Mouse (Mus musculus): ENCODE data around the gene Anxa2. TPM values are rescaled to one million over a fixed set of nuclear protein-coding genes. Genes with fewer than 3 reads are reported as not detected.

Anxa2 gene
- polyA plus RNA-seq, 1 experiment from 2014 or later: 599 TPM

GRCm38 (mm10) chr9:69470921-69471320 lies 17.5 kb downstream of the Anxa2 start:
- Histone ChIP-seq H3K4me3 (ENCODE audit: low read length) (no peak overlapping the region), H3K27me3 (replicated peaks; ENCODE audit: control insufficient read depth, insufficient read depth, low read length) (no peaks in the 10 kb centered on the region), H3K4me2 (ENCODE audit: low read depth, low read length) (no peak overlapping the region), H3K9ac (ENCODE audit: low read depth, low read length) (peak overlapping the region; percentile 1; the same call in 1 of the 2 replicates), H3K9me3 (ENCODE audit: control insufficient read depth, low read length) (no peaks in the 10 kb centered on the region), H3K4me1 (ENCODE audit: control insufficient read depth, insufficient read depth, low read length) (peaks cover 69% of the 10 kb centered on the region), H3K36me3 (ENCODE audit: control insufficient read depth, insufficient read depth, low read length) (0 out of 2 replicates have a peak, but pooled peaks cover 6% of the 10 kb centered on the region), H3K27ac (ENCODE audit: low read length) (peak overlapping the region; percentile 33)
- 15% methylated on average over 6 of the region's 6 CpGs for WGBS
- ATAC-seq: peak; percentile 9; the same call in 1 of the 2 replicates

- H3K4me2 ChIP-seq (ENCODE audit: low read depth, low read length): no peak overlapping the region
- H3K27me3 ChIP-seq (replicated peaks; ENCODE audit: control insufficient read depth, insufficient read depth, low read length): no peaks in the 10 kb centered on the region
- WGBS: 39% methylated on average over 6 of the region's 6 CpGs
- peak; percentile 39 for ATAC-seq
- peaks cover 57% of the 10 kb centered on the region for H3K4me1 ChIP-seq (ENCODE audit: control insufficient read depth, insufficient read depth, low read length)
- H3K4me3 ChIP-seq (ENCODE audit: low read length): no peak overlapping the region
- 0 out of 2 replicates have a peak, but pooled peaks cover 10% of the 10 kb centered on the region for H3K36me3 ChIP-seq (ENCODE audit: control insufficient read depth, insufficient read depth, low read length)
- H3K27ac ChIP-seq (ENCODE audit: low read length): peak overlapping the region; percentile 69
- H3K9ac ChIP-seq (ENCODE audit: low read depth, low read length): no peak overlapping the region
- H3K9me3 ChIP-seq (ENCODE audit: control insufficient read depth, low read length): no peaks in the 10 kb centered on the region
Observed at GRCm38 (mm10) chr9:69472724-69473123, 19.3 kb downstream of the Anxa2 start.

GRCm38 (mm10) chr9:69475873-69476272 lies 22.5 kb downstream of the Anxa2 start:
- H3K27me3 ChIP-seq (replicated peaks; ENCODE audit: control insufficient read depth, insufficient read depth, low read length): no peaks in the 10 kb centered on the region
- H3K4me1 ChIP-seq (ENCODE audit: control insufficient read depth, insufficient read depth, low read length): peaks cover 28% of the 10 kb centered on the region
- H3K36me3 ChIP-seq (ENCODE audit: control insufficient read depth, insufficient read depth, low read length): 0 out of 2 replicates have a peak, but pooled peaks cover 10% of the 10 kb centered on the region
- ATAC-seq: no peak
- no peak overlapping the region for H3K4me2 ChIP-seq (ENCODE audit: low read depth, low read length)
- no peak overlapping the region for H3K4me3 ChIP-seq (ENCODE audit: low read length)
- WGBS: 79% methylated on average over 6 of the region's 6 CpGs
- H3K9me3 ChIP-seq (ENCODE audit: control insufficient read depth, low read length): no peaks in the 10 kb centered on the region
- no peak overlapping the region for H3K9ac ChIP-seq (ENCODE audit: low read depth, low read length)
- H3K27ac ChIP-seq (ENCODE audit: low read length): no peak overlapping the region

GRCm38 (mm10) chr9:69477195-69477823 lies 23.9 kb downstream of the Anxa2 start:
- no peak overlapping the region for H3K4me2 ChIP-seq (ENCODE audit: low read depth, low read length)
- no peaks in the 10 kb centered on the region for H3K9me3 ChIP-seq (ENCODE audit: control insufficient read depth, low read length)
- no peak overlapping the region; the same call in none of the 2 replicates for H3K27ac ChIP-seq (ENCODE audit: low read length)
- ATAC-seq: 0 out of 2 replicates have a peak, but pooled peaks have one; percentile 24
- H3K27me3 ChIP-seq (replicated peaks; ENCODE audit: control insufficient read depth, insufficient read depth, low read length): no peaks in the 10 kb centered on the region
- H3K4me3 ChIP-seq (ENCODE audit: low read length): no peak overlapping the region
- H3K36me3 ChIP-seq (ENCODE audit: control insufficient read depth, insufficient read depth, low read length): 0 out of 2 replicates have a peak, but pooled peaks cover 10% of the 10 kb centered on the region
- WGBS: 56% methylated on average over 14 of the region's 14 CpGs
- H3K9ac ChIP-seq (ENCODE audit: low read depth, low read length): no peak overlapping the region
- H3K4me1 ChIP-seq (ENCODE audit: control insufficient read depth, insufficient read depth, low read length): peaks cover 15% of the 10 kb centered on the region

- WGBS: 60% methylated on average over 6 of the region's 6 CpGs
- H3K27ac ChIP-seq (ENCODE audit: low read length): no peak overlapping the region
- H3K36me3 ChIP-seq (ENCODE audit: control insufficient read depth, insufficient read depth, low read length): 0 out of 2 replicates have a peak, but pooled peaks cover 10% of the 10 kb centered on the region
- peaks cover 12% of the 10 kb centered on the region for H3K4me1 ChIP-seq (ENCODE audit: control insufficient read depth, insufficient read depth, low read length)
- no peak overlapping the region for H3K4me2 ChIP-seq (ENCODE audit: low read depth, low read length)
- H3K4me3 ChIP-seq (ENCODE audit: low read length): no peak overlapping the region
- H3K9ac ChIP-seq (ENCODE audit: low read depth, low read length): no peak overlapping the region
- ATAC-seq: no peak
- H3K27me3 ChIP-seq (replicated peaks; ENCODE audit: control insufficient read depth, insufficient read depth, low read length): no peaks in the 10 kb centered on the region
- H3K9me3 ChIP-seq (ENCODE audit: control insufficient read depth, low read length): no peaks in the 10 kb centered on the region
Observed at GRCm38 (mm10) chr9:69477824-69478222, 24.4 kb downstream of the Anxa2 start.

- ATAC-seq: peak; percentile 69; the same call in 1 of the 2 replicates
- WGBS: 2% methylated on average over 1 of the region's 1 CpGs
- H3K4me2 ChIP-seq (ENCODE audit: low read depth, low read length): no peak overlapping the region
- H3K27me3 ChIP-seq (replicated peaks; ENCODE audit: control insufficient read depth, insufficient read depth, low read length): no peaks in the 10 kb centered on the region
- peaks cover 9% of the 10 kb centered on the region; the same call in 1 of the 2 replicates for H3K36me3 ChIP-seq (ENCODE audit: control insufficient read depth, insufficient read depth, low read length)
- H3K27ac ChIP-seq (ENCODE audit: low read length): no peak overlapping the region
- H3K9ac ChIP-seq (ENCODE audit: low read depth, low read length): no peak overlapping the region
- no peak overlapping the region for H3K4me3 ChIP-seq (ENCODE audit: low read length)
- H3K4me1 ChIP-seq (ENCODE audit: control insufficient read depth, insufficient read depth, low read length): peaks cover 4% of the 10 kb centered on the region
- H3K9me3 ChIP-seq (ENCODE audit: control insufficient read depth, low read length): no peaks in the 10 kb centered on the region
Observed at GRCm38 (mm10) chr9:69480344-69480743, 26.9 kb downstream of the Anxa2 start.

- H3K9ac ChIP-seq (ENCODE audit: low read depth, low read length): no peak overlapping the region
- H3K27ac ChIP-seq (ENCODE audit: low read length): no peak overlapping the region
- H3K4me2 ChIP-seq (ENCODE audit: low read depth, low read length): no peak overlapping the region
- no peaks in the 10 kb centered on the region for H3K9me3 ChIP-seq (ENCODE audit: control insufficient read depth, low read length)
- no peak overlapping the region for H3K4me3 ChIP-seq (ENCODE audit: low read length)
- H3K27me3 ChIP-seq (replicated peaks; ENCODE audit: control insufficient read depth, insufficient read depth, low read length): no peaks in the 10 kb centered on the region
- ATAC-seq: no peak
- H3K36me3 ChIP-seq (ENCODE audit: control insufficient read depth, insufficient read depth, low read length): peaks cover 14% of the 10 kb centered on the region
- H3K4me1 ChIP-seq (ENCODE audit: control insufficient read depth, insufficient read depth, low read length): no peaks in the 10 kb centered on the region
- WGBS: 58% methylated on average over 12 of the region's 12 CpGs
Observed at GRCm38 (mm10) chr9:69483811-69484210, 30.4 kb downstream of the Anxa2 start.

GRCm38 (mm10) chr9:69486140-69486539 lies 32.7 kb downstream of the Anxa2 start:
- Histone ChIP-seq H3K27ac (ENCODE audit: low read length) (no peak overlapping the region), H3K9ac (ENCODE audit: low read depth, low read length) (no peak overlapping the region), H3K4me1 (ENCODE audit: control insufficient read depth, insufficient read depth, low read length) (no peaks in the 10 kb centered on the region), H3K27me3 (replicated peaks; ENCODE audit: control insufficient read depth, insufficient read depth, low read length) (no peaks in the 10 kb centered on the region), H3K36me3 (ENCODE audit: control insufficient read depth, insufficient read depth, low read length) (peaks cover 18% of the 10 kb centered on the region), H3K4me2 (ENCODE audit: low read depth, low read length) (no peak overlapping the region), H3K9me3 (ENCODE audit: control insufficient read depth, low read length) (no peaks in the 10 kb centered on the region), H3K4me3 (ENCODE audit: low read length) (no peak overlapping the region)
- no peak for ATAC-seq
- 70% methylated on average over 8 of the region's 8 CpGs for WGBS

- WGBS: 43% methylated on average over 8 of the region's 8 CpGs
- ATAC-seq: no peak
- no peaks in the 10 kb centered on the region for H3K27me3 ChIP-seq (replicated peaks; ENCODE audit: control insufficient read depth, insufficient read depth, low read length)
- H3K27ac ChIP-seq (ENCODE audit: low read length): no peak overlapping the region
- H3K4me2 ChIP-seq (ENCODE audit: low read depth, low read length): no peak overlapping the region
- H3K4me1 ChIP-seq (ENCODE audit: control insufficient read depth, insufficient read depth, low read length): no peaks in the 10 kb centered on the region
- no peak overlapping the region for H3K9ac ChIP-seq (ENCODE audit: low read depth, low read length)
- no peak overlapping the region for H3K4me3 ChIP-seq (ENCODE audit: low read length)
- H3K9me3 ChIP-seq (ENCODE audit: control insufficient read depth, low read length): peaks cover 5% of the 10 kb centered on the region; the same call in 1 of the 2 replicates
- peaks cover 38% of the 10 kb centered on the region for H3K36me3 ChIP-seq (ENCODE audit: control insufficient read depth, insufficient read depth, low read length)
Observed at GRCm38 (mm10) chr9:69488510-69488909, 35.1 kb downstream of the Anxa2 start.

Data from intestine, embryonic 16.5 days (tissue).